Mouse (Mus musculus): Measurements from ENCODE around the gene Col4a3. TPM values are rescaled to one million over a fixed set of nuclear protein-coding genes. Genes with fewer than 3 reads are reported as not detected.

Gene Col4a3
- total and polyA plus RNA-seq, 3 experiments, result not detected

DNA sequence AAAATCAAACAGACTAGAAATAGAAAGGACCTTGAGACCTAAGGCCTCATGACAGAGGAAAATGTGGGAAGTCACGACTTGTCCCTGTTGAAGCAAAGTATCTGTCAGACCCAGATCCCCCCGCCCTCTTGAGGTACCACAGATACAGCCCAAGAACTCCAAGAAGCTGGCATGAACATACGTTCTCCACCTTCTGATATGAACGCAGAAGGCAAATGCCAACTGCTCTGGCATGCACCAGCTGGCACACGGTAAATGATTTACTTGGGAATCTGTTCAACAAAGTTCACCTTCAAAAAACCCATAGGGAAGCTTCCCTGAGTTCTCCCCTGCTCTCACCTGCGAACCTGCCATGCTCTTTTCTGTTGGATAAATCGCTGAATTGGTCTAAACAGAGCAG, 19.1 kb downstream of the Col4a3 start:
- H3K4me3 ChIP-seq (replicated peaks in 1 of 3; ENCODE audit: low read depth in 2 of 3, low read length in 2 of 3, poor library complexity in 1 of 3), result no peak overlapping the region
- in situ Hi-C loops (cut with MboI; ENCODE audit: low pct_ligation_motif_present, low pct_unique_long_range_greater_than_20kb, low sequenced_read_pairs), result no loop called here
- H3K36me3 ChIP-seq (replicated peaks in 1 of 2; ENCODE audit: control insufficient read depth in 1 of 2, insufficient read depth in 1 of 2, low read length in 1 of 2), result no peaks in the 10 kb centered on the region
- no peak overlapping the region for H3K9ac ChIP-seq (ENCODE audit: insufficient read depth, low read depth)
- peaks cover 7 to 15% of the 10 kb centered on the region in 2 experiments; a peak in 3 of 4 replicates for H3K4me1 ChIP-seq (ENCODE audit: control insufficient read depth in 1 of 2, insufficient read depth in 2 of 2)
- H3K79me2 ChIP-seq (replicated peaks; ENCODE audit: control insufficient read depth, extremely low read depth, insufficient read depth, poor library complexity, severe bottlenecking), result no peaks in the 10 kb centered on the region
- DNase-seq (ENCODE audit: extremely low read depth), result no peak
- no peak overlapping the region for H3K27ac ChIP-seq (ENCODE audit: insufficient read depth, low read depth)
- no peak for TF ChIP-seq MAFK (IDR thresholded peaks at IDR 0.05; ENCODE audit: insufficient replicate concordance, low read length)
- TF ChIP-seq ZC3H11A (IDR thresholded peaks at IDR 0.05; ENCODE audit: low read depth, low read length), result no peak
- no peak for TF ChIP-seq IRF4 (IDR thresholded peaks at IDR 0.05; ENCODE audit: low read depth, low read length)
- TF ChIP-seq BHLHE40 (IDR thresholded peaks at IDR 0.05; ENCODE audit: low read depth, low read length), result no peak
- TF ChIP-seq EP300 (IDR thresholded peaks at IDR 0.05; ENCODE audit: low read length), result no peak
- no peak for TF ChIP-seq ZKSCAN1 (IDR thresholded peaks at IDR 0.05; ENCODE audit: borderline replicate concordance, low read depth, low read length)
- no peak for TF ChIP-seq CHD1 (IDR thresholded peaks at IDR 0.05; ENCODE audit: low read depth, low read length)
- no peak for TF ChIP-seq ZNF384 (IDR thresholded peaks at IDR 0.05; ENCODE audit: low read depth, low read length)
- TF ChIP-seq JUND (conservative IDR thresholded peaks at IDR 0.05; ENCODE audit: low read depth, low read length), result no peak
- no peak for TF ChIP-seq POLR2AphosphoS2 (IDR thresholded peaks at IDR 0.05; ENCODE audit: low read depth, low read length)
- TF ChIP-seq RAD21 (IDR thresholded peaks at IDR 0.05; ENCODE audit: low read depth, low read length), result no peak
- TF ChIP-seq MAX (IDR thresholded peaks at IDR 0.05; ENCODE audit: low read length), result no peak
- no peak for TF ChIP-seq TCF12 (IDR thresholded peaks at IDR 0.05; ENCODE audit: low read depth, low read length)
- H3K27me3 ChIP-seq (replicated peaks), result no peaks in the 10 kb centered on the region
- H3K9me3 ChIP-seq (replicated peaks; ENCODE audit: low read length), result no peaks in the 10 kb centered on the region
- dilution Hi-C loops (cut with MboI; ENCODE audit: extremely low pct_ligation_motif_present, extremely low pct_unique_long_range_greater_than_20kb, low sequenced_read_pairs), result no loop called here
- no peak overlapping the region for H3K4me2 ChIP-seq (ENCODE audit: insufficient read depth, low read depth, poor library complexity, severe bottlenecking)

DNA sequence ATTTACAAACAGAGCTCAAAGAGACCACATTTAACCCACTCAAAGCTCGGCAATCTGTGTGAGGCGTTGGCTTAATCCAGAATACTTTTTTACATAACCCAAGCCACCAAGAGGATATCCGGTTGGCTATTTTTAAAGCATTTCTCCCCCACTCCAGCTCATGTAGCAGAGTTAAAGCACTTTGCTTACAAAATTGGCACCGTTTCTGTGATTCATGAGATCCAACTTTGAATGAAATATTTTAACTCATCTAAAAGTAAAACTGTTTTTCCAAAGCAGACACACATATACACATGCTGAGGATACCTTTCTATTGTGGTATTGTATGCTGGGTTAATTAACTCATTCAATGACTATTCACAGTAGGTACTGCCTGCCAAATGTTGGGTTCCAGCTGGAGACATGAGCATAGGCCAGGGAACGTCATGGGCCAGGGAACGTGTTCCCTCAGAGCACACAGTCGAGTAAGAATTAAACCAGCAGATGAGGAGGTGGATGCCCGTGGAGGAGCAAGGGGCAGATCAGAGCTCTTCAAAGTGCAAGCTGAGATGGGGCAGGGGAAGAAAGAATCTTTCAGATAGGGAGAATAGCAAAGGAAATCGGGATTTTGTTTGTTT, 22.0 kb downstream of the Col4a3 start:
- in situ Hi-C loops (cut with MboI; ENCODE audit: low pct_ligation_motif_present, low pct_unique_long_range_greater_than_20kb, low sequenced_read_pairs), result no loop called here
- H3K9ac ChIP-seq (ENCODE audit: insufficient read depth, low read depth), result no peak overlapping the region

More for the DNA sequence above, 22.0 kb downstream of the Col4a3 start:
- DNase-seq (ENCODE audit: extremely low read depth), result peak; percentile 49
- peaks cover 7 to 15% of the 10 kb centered on the region in 2 experiments; a peak in 3 of 4 replicates for H3K4me1 ChIP-seq (ENCODE audit: control insufficient read depth in 1 of 2, insufficient read depth in 2 of 2)
- H3K36me3 ChIP-seq (replicated peaks in 1 of 2; ENCODE audit: control insufficient read depth in 1 of 2, insufficient read depth in 1 of 2, low read length in 1 of 2), result no peaks in the 10 kb centered on the region
- H3K27ac ChIP-seq (ENCODE audit: insufficient read depth, low read depth), result no peak overlapping the region
- H3K4me3 ChIP-seq (replicated peaks in 1 of 3; ENCODE audit: low read depth in 2 of 3, low read length in 2 of 3, poor library complexity in 1 of 3), result no peak overlapping the region
- no peaks in the 10 kb centered on the region for H3K27me3 ChIP-seq (replicated peaks)
- peak overlapping the region; percentile 21; the same call in 1 of the 2 replicates for H3K4me2 ChIP-seq (ENCODE audit: insufficient read depth, low read depth, poor library complexity, severe bottlenecking)
- dilution Hi-C loops (cut with MboI; ENCODE audit: extremely low pct_ligation_motif_present, extremely low pct_unique_long_range_greater_than_20kb, low sequenced_read_pairs), result no loop called here
- H3K79me2 ChIP-seq (replicated peaks; ENCODE audit: control insufficient read depth, extremely low read depth, insufficient read depth, poor library complexity, severe bottlenecking), result no peaks in the 10 kb centered on the region
- no peaks in the 10 kb centered on the region for H3K9me3 ChIP-seq (replicated peaks; ENCODE audit: low read length)
- TF ChIP-seq CHD2 (IDR thresholded peaks at IDR 0.05; ENCODE audit: low read length) (no peak), ZMIZ1 (IDR thresholded peaks at IDR 0.05; ENCODE audit: low read depth, low read length) (no peak), ZC3H11A (IDR thresholded peaks at IDR 0.05; ENCODE audit: low read depth, low read length) (no peak), ZNF384 (IDR thresholded peaks at IDR 0.05; ENCODE audit: low read depth, low read length) (no peak), RCOR1 (conservative IDR thresholded peaks at IDR 0.05; ENCODE audit: low read depth, low read length) (no peak), MAFK (IDR thresholded peaks at IDR 0.05; ENCODE audit: insufficient replicate concordance, low read length) (no peak), ZKSCAN1 (IDR thresholded peaks at IDR 0.05; ENCODE audit: borderline replicate concordance, low read depth, low read length) (no peak), EP300 (IDR thresholded peaks at IDR 0.05; ENCODE audit: low read length) (no peak), MEF2A (IDR thresholded peaks at IDR 0.05; ENCODE audit: borderline replicate concordance, low read depth, low read length) (0 out of 2 replicates have a peak, but pooled peaks have one; percentile 33), BHLHE40 (IDR thresholded peaks at IDR 0.05; ENCODE audit: low read depth, low read length) (peak; percentile 1; the same call in 1 of the 2 replicates), ETS1 (conservative IDR thresholded peaks at IDR 0.05; ENCODE audit: low read depth, low read length) (no peak), GABPA (IDR thresholded peaks at IDR 0.05; ENCODE audit: insufficient replicate concordance, low read depth, low read length) (no peak)
